Mouse (Mus musculus): Measurements from ENCODE around the gene Gm17949.

Gene Gm17949

DNA sequence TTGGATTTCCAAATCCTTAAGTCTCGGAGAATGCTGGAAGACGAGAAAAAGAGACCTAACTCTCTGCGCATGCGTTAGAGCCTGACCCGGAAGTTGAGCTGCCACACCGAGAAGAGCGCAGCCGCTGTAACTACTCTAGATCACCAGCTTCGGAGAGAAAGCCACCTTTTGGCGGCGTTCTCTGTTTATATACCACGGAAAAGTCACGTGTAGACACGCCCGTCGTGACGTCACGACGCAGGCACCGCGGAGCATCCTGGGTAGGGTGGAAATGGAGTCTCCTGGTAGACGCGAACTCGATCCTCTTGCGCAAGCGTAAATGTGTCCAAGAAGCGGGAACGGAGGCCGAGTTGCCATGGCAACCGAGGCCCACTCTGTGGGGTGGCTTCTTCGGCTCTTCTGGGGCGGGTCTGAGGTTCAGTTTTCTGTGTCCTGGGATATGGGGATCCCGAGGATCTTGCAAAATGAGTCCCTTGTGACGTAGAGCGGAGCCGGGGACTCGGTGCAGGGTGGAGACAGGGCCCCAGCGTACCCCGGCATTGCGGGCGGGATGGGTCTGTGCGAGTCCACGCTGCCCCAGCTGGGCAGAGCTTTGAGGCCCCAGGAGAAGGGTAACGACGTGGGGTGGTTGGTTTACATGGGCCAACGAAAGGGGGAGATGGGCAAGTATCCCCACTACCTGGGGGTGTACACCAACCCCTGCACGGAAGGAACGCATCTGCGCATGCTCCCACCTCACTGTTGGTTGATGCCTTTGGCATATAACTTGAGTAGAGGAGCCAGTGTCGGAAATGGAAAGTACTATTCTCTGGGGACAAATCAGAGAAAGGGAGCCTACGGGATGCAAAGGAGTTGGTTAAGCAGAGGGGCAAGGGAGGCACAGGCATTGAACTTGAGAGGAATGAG lies at the start of gene Gm17949, which contains the start of gene Gtf2f1:
TSS of gene Gm17949 (plus strand) at position 234 of the 906 bp plus-strand sequence.
TSS of gene Gtf2f1 (minus strand) at position 53 of the 906 bp plus-strand sequence.
- peak; percentile 95 to 96 for DNase-seq (ENCODE audit: low spot score in 2 of 2)

DNA sequence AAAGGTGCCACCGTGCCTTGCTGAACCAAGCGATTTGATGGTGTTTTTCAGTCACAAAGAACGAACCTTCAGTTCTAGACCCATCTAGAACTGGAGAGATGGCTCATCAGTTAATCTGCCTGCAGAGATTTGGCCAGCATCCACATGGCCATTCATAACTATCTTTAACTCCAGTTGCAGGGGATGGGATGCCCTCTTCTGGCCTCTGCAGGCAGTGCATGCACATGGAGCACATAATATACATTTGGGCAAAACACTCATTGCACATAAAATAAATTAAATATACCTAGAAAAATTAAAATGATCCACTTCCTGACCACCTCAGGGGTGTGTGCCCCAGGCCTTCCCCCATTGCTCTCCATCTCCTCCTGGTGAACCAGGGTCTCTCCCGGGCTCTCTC lies 49.4 kb upstream of the Gm17949 start:
- DNase-seq (ENCODE audit: low spot score in 2 of 2), result no peak

DNA sequence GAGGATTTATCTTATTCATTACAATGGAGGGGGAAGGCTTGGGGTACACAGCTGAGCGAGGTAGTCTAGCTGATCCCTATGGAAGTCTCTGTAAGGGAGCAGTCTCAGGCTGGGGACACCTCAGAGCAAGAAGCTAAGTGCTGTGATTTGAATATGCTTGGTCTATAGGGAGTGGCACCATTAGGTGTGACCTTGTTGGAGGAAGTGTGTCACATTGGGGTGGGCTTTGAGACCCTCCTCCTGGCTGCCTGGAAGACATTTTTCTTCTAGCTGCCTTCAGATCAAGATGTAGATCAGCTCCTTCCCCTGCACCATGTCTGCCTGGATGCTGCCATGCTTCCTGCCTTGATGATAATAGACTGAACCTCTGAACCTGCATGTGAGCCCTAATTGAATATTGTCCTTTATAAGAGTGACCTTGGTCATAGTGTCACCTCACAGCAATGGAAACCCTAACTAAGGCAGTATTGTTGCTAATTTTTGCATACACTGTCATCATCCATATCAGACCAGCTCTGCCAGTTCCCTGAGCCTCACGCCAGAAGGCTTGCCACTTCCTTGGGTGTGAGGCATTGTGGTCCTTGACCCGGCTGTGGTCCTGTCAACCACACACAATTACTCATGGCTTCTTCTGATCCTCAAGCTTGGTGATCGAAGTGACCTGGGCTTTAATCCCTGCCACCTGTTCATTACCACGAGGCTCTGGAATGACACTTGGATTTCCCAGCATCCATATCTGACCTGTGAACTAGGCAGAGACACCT lies 48.4 kb upstream of the Gm17949 start:
- no peak for DNase-seq (ENCODE audit: low spot score in 2 of 2)

DNA sequence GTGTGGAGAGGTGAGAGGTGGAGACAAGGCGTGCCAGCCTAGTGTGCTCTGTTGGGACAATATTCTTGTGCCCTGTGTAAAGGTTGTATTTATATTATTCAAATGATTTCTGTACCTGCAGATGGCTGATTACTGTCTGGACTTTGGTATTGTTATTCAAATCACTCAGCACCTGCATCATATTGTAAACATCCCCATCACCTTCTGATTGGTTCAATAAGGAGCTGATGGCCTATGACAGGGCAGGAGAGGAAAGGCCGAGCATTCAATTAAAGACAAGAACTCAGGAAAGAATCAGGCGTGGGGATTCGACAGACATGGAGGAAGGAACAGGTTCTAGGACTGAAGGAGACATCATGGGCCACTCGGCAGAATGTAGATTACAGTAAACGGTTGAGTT lies 47.6 kb upstream of the Gm17949 start:
- no peak for DNase-seq (ENCODE audit: low spot score in 2 of 2)

DNA sequence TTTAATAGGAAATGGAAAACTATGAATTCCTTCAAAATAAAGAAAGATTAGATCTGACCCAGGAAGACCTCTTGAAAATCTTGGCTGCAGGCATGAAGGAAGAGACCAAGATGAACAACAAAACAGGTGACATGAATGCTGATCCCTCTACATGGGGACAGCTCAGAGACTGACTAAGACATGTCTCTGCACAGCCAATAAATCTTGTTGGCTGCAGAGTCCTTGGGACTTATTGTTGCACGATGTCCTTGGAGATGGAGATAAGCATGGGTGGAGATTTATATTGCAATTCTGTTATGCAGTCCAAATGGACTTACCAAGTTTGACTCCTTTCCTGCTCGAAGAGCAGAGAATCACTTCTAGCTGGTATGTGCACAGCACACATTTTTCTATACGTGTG lies 41.9 kb upstream of the Gm17949 start:
- no peak for DNase-seq (ENCODE audit: low spot score in 2 of 2)

DNA sequence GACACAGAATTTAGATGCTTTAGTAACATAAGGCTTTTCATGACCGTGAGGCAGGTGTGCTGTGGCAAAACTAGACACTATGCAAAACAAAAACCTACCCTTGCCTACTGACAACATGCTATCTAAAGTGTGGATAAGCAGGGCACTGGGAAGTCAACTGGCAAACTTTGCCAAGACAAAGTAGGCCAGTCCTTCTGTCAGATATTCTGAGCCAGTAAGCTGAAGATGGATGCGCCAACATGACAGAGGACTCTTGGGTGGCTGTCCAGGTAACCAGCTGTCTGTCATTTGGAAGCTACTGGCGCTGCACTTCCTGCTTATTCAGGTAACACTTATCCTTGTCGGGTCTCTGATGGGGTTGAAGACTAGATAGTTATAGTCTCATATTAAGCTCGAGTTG lies 41.2 kb upstream of the Gm17949 start:
- DNase-seq (ENCODE audit: low spot score in 2 of 2), result no peak

DNA sequence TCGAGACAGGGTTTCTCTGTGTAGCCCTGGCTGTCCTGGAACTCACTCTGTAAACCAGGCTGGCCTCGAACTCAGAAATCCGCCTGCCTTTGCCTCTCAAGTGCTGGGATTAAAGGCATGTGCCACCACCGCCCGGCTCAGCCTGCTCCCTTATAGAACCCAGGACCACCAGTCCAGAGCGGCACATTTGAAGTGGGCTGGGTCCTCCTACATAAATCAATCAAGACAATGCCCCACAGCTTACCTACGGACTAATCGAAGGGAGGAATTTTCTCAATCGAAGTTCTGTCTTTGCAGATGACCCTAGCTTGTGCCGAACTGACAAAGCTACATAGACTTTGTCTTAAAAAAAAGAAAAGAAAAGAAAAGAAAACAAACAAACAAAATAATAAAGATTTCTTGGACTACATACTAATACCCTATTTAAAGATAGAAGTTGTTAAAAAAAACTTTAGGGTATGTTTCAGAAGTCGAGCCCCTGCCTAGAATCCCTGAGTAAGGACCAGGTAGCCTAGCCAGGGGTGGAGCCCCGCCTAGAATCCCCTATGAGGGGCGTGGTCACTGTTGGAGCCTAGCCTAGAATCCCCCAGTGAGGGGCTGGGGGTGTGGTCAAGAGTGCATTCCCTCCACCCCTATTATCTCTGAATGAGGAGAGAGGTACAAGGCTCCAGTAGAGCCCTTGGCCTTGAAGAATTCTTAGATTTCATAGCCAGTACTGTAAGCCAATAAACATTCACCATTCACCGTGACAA lies 37.1 kb upstream of the Gm17949 start:
- no peak for DNase-seq (ENCODE audit: low spot score in 2 of 2)

DNA sequence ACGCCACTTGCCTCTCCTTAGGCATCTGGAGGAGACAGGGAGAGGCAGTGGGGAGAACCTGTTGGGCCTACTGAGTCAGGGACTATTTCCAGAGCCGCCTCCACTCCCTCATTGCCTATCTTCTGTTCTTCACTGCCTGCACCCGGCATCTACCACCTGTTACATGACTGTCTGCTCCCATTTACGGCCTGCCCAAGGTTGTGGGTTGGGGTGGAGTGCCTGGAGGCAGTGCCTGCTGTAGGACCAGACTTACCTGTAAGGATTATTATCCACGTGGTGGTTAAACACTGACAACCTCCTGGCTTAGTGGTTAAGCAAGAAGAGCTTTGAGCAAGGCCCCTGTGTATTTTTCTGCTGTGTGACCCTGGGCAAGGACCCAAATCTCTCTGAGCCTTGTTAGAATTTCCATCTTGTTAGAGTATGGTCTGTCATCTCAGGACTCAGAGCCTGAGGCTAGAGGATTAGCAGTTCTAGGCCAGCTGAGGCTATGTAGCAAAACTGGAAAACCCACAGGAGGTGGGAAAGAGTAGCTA lies 36.5 kb upstream of the Gm17949 start:
- DNase-seq (ENCODE audit: low spot score in 2 of 2), result no peak

DNA sequence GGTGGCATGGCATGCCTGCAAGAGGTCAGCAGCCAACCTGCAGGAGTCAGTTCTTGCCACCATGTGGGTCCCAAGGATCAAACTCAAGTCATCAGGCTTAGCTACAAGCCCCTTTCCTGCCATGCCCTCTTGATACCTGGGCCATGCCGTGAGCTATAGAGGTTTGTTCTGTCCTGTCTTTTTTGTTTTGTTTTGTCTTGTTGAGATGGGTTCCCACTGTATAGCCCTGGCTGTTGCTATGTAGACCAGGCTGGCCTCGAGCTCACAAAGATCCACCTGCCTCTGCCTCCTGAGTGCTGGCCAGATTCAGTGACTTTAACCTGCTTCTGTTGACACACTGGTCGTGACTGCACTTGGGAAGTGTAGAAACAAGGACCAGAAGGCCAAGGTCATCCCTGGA lies 35.9 kb upstream of the Gm17949 start:
- DNase-seq (ENCODE audit: low spot score in 2 of 2), result no peak

DNA sequence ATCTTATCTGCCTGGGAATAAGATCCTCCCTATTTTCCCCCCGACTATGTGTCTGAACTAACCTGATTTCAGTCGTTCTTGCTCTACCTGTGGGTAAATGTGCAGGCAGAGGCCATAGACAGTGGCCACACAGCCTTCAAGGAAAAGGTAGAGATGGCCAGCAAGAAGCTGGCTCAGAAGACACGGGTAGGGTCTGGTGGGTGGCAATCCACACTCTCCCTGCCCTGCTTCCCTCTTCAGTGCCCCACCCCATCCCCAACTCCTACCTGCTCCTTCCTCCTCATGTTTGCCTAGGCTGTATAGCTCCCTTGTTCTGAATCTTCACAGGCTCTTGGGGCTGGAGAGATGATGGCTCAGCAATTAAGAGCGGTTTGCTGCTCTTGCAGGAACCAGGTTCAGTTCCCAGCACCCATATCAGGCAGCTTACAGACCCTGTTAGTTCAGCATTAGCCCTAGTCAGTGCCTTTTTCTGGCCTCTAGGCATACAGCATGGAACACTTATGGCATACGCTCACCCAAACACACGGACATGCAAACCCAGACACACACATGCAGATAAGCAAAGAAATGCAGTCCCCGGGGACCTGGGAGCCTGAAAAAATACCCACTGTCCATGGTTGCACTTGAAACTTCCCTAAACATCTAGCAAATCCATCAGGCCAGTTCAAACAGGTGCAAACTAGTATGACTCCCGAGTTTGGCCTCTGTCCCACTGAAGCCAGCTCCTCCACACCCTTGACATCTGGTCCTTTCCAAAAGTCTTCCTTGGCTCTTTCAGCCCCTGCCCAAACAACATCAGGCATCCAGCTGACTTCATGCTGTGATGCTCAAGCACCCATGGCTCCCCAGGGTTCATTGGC lies 34.5 kb upstream of the Gm17949 start:
- no peak for DNase-seq (ENCODE audit: low spot score in 2 of 2)

DNA sequence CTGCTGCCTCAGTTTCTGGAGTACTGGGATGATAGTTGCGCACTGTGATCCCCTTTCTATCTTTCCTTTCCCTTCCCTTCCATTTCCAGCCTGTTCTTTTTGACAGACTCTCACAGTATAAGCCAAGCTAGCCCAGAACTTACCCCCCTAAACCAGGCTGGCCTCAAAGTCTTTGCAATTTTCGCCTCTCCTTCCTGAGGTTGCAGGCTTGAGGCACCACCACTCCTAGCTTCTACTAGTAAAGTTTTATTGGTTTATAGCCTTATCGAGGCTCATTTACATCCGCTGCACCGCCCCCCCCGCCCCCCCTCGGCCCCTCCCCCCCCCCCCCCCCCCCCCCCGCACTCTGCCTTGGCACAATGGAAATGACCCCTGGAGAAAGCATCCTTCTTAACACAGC lies 31.7 kb upstream of the Gm17949 start:
- no peak for DNase-seq (ENCODE audit: low spot score in 2 of 2)

DNA sequence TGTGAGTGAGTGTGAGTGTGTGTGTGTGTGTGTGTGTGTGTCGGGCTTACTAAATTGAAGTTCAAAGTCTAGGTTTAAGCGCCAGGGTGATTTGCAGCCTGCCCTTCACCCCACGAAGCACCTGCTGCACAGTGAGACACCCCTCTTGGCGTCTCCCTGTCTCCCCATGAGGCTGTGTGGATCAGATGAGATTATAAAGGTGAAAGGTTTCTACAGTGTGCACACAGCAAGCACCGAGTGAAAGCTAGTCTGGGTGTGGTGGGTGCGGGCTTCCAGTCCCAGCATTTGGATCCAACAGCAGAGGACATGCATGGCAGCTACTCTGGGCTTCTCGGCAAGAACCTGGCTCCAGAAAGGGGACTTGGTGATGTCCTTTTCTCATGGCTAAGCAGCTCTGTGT lies 30.2 kb upstream of the Gm17949 start:
- DNase-seq (ENCODE audit: low spot score in 2 of 2), result no peak

DNA sequence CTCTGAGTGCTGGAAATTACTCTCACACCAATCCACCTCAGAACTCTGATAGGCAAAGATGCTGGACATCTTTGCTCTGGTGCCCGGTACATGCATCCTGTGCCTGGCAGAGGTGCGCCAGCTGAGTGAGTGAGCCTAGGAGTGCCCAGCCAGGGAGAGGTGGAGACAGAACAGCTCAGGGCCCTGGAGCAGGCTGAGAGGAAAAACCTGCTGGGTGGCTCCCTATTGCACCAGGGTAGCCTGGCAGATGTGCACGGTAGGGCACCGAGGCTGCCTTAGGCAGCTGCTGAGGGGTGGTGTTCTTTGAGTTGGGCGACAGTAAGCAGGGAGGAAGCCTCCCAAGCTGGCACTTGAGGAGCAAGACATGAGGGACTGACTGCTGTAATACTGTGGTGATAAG lies 29.3 kb upstream of the Gm17949 start, which contains the start of gene Acer1:
TSS of gene Acer1 (minus strand) at position 114 of the 400 bp plus-strand sequence.
- no peak for DNase-seq (ENCODE audit: low spot score in 2 of 2)

DNA sequence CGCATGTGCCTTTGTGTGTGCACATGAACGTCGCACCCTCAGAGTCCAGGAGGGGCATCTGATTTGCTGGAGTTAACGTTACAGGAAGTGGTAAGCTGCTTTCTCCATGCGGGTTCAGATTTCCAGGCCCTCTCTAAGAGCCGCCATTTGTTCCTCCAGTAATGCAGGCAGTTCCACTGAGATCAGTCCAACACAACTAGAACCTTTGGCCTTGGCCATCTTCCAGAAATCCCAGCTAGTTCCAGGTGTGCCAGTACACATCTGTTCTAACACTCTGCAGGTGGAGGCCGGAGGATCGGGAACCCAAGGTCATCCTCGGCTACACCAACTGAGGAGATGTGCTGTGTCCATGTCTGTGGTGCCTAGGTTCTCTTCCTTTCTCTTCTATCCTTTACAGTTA lies 26.4 kb upstream of the Gm17949 start:
- no peak for DNase-seq (ENCODE audit: low spot score in 2 of 2)

DNA sequence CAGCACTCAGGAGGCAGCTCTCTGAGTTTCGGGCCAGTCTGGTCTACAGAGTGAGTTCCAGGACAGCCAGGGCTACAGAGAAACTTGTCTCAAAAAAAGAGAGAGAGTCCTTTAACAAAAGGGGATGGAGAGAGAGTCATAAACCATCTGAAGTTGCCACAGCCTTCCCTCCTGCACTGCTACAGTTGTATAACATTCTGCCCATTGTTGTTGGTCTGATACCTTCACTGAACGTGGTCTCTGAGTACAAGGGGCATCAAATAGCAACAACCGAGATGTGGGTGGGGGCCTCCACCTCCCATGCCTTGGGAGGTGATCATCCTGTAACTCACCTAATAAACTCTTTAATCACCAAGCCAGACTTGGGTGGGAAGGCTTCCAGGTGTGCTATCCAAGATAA lies 25.6 kb upstream of the Gm17949 start:
- no peak for DNase-seq (ENCODE audit: low spot score in 2 of 2)

DNA sequence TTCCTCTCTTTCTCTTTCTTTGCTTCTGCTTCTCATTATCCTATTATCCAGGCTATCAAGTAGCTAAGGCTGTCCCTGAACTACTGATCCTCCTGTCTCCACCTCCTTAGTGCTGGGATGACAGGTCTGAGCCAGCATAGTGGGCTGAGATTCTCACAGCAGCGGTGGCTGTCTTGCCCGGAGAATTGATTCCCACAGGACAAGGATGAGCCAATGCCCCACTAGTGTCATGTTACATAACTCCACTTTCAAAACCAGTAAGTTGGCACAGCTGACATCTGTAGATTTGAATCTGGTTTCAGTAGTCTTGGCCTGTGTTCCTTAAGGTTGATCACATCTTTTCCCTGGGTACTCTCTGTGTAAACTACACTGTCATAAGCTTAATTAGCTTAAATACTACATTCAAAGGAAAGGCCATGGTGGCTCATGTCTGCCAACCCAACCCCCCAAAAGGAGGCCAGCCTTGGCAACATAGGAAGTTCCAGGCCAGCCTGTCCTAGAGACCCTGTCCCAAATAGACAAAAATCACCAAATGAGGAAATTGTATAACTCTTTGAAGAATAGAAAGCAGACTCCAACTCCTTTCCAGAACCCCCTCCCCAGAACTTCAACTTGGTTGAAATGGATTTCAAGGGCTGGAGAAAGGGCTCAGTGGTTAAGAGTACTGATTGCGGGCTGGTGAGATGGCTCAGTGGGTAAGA lies 25.0 kb upstream of the Gm17949 start:
- DNase-seq (ENCODE audit: low spot score in 2 of 2), result no peak

DNA sequence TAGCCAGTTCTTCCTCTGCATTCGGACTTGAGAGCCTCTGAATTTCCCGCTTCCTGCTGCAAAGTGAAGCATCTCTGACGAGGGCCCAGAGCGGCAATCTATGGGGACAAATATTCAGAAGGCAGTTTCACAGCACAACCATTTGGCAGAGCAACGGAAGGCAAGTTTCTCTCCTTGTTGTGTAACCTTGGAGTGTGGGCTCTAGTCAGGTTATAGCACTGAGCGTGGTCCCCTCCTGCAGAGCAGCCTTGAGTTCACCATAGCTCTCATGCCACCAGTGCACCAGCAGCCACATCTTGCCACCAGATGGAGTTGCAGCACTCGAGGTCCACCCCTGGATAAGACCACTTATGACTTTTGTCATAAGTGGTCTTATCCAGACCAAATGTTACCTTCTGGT lies 22.8 kb upstream of the Gm17949 start:
- DNase-seq (ENCODE audit: low spot score in 2 of 2), result no peak

DNA sequence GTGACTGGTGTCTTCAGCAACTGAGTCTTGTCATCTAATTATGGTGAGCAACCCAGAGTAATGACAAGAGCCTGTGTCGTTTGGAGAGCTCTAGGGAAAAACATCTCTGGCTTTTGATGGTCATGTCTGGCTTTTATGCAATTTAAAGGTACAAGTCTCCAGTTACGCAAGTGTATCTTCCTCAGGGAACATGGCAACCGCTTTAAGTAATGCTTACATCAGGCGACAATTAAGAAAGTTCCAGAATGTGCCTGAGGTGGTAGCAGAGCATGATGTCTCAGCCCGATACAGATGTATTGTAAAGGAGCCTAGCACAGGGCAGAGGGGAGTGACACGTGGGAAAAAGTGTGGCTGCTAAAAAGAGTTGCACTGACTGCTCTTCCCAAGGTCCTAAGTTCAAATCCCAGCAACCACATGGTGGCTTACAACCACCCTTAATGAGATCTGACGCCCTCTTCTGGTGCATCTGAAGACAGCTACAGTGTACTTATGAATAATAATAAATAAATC lies 22.3 kb upstream of the Gm17949 start:
- no peak for DNase-seq (ENCODE audit: low spot score in 2 of 2)

DNA sequence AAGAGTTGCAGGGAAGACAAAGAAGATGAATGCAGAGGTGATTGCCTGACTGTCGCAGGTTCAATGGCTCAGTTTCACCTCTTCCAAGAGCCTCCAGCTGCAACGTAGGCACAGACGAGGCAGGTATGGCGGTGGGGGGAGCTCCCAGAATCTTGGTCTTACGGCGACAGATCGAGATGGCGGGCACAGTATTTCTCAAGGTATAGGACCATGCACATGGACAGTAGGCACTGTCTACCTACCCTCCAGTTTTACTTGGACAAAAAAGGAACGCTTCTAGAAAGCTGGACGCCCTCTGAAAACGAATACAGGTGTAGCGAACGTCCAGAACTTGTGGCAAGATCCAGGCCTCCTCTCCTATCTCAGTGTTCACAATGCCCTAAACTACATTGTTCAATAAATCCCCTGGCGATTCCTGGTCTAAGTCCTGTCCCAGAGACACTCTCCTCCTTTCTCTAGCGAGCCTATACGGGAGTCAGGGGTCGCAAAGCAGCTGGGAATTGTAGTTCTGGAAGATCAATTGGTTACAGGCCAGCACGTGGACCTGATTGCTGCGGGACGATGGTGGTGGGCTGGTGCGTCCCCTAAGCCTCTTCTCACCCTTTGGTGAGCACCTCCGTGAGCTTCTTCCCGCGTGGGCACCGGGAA lies 21.7 kb upstream of the Gm17949 start:
- peak; percentile 76 to 87 for DNase-seq (ENCODE audit: low spot score in 2 of 2)

All from right cerebral cortex, adult 2 months (tissue).